Mouse (Mus musculus): ENCODE measurements around the gene 1110004F10Rik.

DNA sequence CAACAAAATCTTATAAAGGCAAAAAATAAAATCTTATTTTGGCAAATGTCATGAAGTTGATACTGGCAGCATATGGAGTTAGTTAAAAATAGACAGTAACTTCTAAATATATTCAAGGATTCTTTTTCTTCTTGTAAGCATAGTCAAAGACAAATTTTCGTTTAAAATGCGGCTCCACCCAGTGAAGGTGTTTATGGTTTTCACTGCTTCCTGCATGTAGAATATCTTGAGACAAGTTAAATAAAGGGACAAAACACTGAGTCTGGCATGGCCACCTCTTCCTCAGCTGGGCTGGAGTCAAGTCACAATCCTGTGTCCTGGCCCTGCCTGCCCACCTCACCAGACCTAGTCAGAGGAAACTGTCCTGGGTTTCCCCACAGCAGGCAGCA, 84.4 kb downstream of the 1110004F10Rik start:
- TF ChIP-seq POLR2A (IDR thresholded peaks at IDR 0.05; ENCODE audit: borderline replicate concordance, insufficient read depth, low read length) (no peak), CTCF (IDR thresholded peaks at IDR 0.05; ENCODE audit: borderline replicate concordance, insufficient read depth, low read depth, low read length) (no peak)
